Mouse (Mus musculus) E14TG2a.4 (cell line): ENCODE measurements at regions not wholly inside any gene's neighbourhood (a gene's known extent, or its start where the extent isn't known, plus 50 kb on each side); places are given as distances from the start of the nearest gene placed in this dataset.

Experiments
- CTCF ChIP-seq: conservative IDR thresholded peaks from 2 replicates; pipeline ENCODE4 v1.5.1; 2014; ENCODE audit warnings: low read length
- NANOG ChIP-seq: IDR thresholded peaks from 2 replicates; pipeline ENCODE4 v1.6.1; 2014; ENCODE audit warnings: borderline replicate concordance, low read length, mixed read lengths
- POU5F1 ChIP-seq: IDR thresholded peaks from 2 replicates; pipeline ENCODE4 v1.6.1; 2014; ENCODE audit warnings: low read length, borderline replicate concordance

- TF ChIP-seq CTCF (no peak), NANOG (no peak), POU5F1 (no peak)
Observed at GRCm38 (mm10) chr8:33012784-33013183, 415.7 kb upstream of the 5930422O12Rik start.
